Mouse (Mus musculus) hindbrain, embryonic 13.5 days (tissue): ENCODE measurements around the gene Phf13. TPM values are rescaled to one million over a fixed set of nuclear protein-coding genes. Genes with fewer than 3 reads are reported as not detected.

Experiments used
- ATAC-seq: fragments of 200-750 bp; cut with Nextera tagmentation; 2 replicates; pipeline ENCODE4 v1.8.0; 2017; ENCODE audit warnings: moderate TSS enrichment; ENCODE audit not compliant: low FRiP score
- H3K27ac ChIP-seq: fragments of 300-500 bp; sonication (generic); 2 replicates; pipeline ENCODE4 v1.5.1; 2015; ENCODE audit warnings: inconsistent platforms, mild to moderate bottlenecking, moderate library complexity
- H3K27me3 ChIP-seq: fragments of 300-500 bp; sonication (generic); 2 replicates; pipeline ENCODE4 v1.6.1; 2015; ENCODE audit warnings: mild to moderate bottlenecking, inconsistent platforms
- H3K36me3 ChIP-seq: fragments of 300-500 bp; sonication (generic); 2 replicates; pipeline ENCODE4 v1.6.1; 2015; ENCODE audit warnings: mild to moderate bottlenecking, inconsistent platforms
- H3K4me1 ChIP-seq: fragments of 300-500 bp; sonication (generic); replicated peaks from 2 replicates; pipeline ENCODE4 v1.6.1; 2015; ENCODE audit warnings: inconsistent platforms
- H3K4me2 ChIP-seq: fragments of 300-500 bp; sonication (generic); 2 replicates; pipeline ENCODE4 v1.6.1; 2015; ENCODE audit warnings: inconsistent platforms, mild to moderate bottlenecking, moderate library complexity
- H3K4me3 ChIP-seq: fragments of 300-500 bp; sonication (generic); 2 replicates; pipeline ENCODE4 v1.5.1; 2015; ENCODE audit warnings: mild to moderate bottlenecking, inconsistent platforms
- H3K9ac ChIP-seq: fragments of 300-500 bp; sonication (generic); 2 replicates; pipeline ENCODE4 v1.6.1; 2015; ENCODE audit warnings: mild to moderate bottlenecking, inconsistent platforms
- H3K9me3 ChIP-seq: fragments of 300-500 bp; sonication (generic); 2 replicates; pipeline ENCODE4 v1.6.1; 2016; ENCODE audit warnings: inconsistent platforms
- WGBS: fragments of 180-500 bp; shearing (Covaris S2); methylation state at CpG from one replicate; pipeline ENCODE4 v1.1.7; 2015; 5-methylcytosine and 5-hydroxymethylcytosine counted together
- polyA plus RNA-seq: library from polyadenylated mRNA; unstranded; fragments of >200 nt; fragmentation: Nextera tagmentation; extraction: Ambion mirVana; gene quantifications from 2 replicates; pipeline ENCODE4 v1.2.1, GENCODE M21; 2015

Gene Phf13
- polyA plus RNA-seq, 1 experiment from 2014 or later: 18.4 TPM

DNA sequence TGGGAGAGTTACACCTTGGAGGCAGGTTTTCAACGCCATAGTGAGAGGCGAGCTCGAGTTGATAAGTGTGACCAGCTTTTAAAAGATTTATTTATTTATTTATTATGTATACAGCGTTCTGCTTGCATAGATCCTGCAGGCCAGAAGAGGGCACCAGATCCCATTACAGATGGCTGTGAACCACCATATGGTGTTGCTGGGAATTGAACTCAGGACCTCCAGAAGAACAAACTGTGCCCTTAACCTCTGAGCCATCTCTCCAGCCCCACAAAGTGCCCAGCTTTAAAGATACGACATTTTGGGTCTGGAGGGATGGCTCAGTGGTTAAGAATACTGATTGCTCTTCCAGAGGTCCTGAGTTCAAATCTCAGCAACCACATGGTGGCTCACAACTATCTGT lies 33.0 kb upstream of the Phf13 start:
- no peak overlapping the region for H3K4me3 ChIP-seq
- no peak overlapping the region for H3K27ac ChIP-seq
- H3K9me3 ChIP-seq: no peaks in the 10 kb centered on the region
- peaks cover 9% of the 10 kb centered on the region; the same call in 1 of the 2 replicates for H3K36me3 ChIP-seq
- peaks cover 55% of the 10 kb centered on the region for H3K4me1 ChIP-seq
- WGBS: 45% methylated on average over 5 of the region's 5 CpGs
- ATAC-seq: no peak
- H3K4me2 ChIP-seq: peak overlapping the region; percentile 97
- H3K9ac ChIP-seq: peak overlapping the region; percentile 83; the same call in 1 of the 2 replicates
- peaks cover 22% of the 10 kb centered on the region for H3K27me3 ChIP-seq

DNA sequence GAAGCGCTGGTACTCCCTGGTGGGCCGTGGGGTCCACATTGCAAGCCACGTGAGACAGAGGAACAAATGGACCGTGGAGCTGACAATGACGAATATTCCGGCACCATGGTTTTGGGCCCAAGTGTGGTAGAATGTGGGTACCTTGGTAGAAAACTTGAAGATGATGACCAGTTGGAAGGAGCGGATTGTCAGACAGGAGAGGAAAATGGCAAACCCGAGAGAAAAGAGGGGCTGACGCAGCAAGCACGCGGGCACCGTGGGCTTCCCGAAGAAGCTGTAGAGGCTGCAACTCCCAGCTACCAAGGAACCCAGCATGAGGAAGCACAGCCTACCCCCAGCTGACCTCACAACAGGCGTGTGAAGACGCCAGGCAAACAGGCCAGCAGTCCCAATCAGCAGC lies 32.4 kb upstream of the Phf13 start:
- H3K4me1 ChIP-seq: peaks cover 60% of the 10 kb centered on the region
- peak overlapping the region; percentile 72; the same call in 1 of the 2 replicates for H3K27ac ChIP-seq
- H3K27me3 ChIP-seq: peaks cover 19% of the 10 kb centered on the region
- ATAC-seq: no peak
- no peaks in the 10 kb centered on the region for H3K9me3 ChIP-seq
- peak overlapping the region; percentile 97 for H3K4me2 ChIP-seq
- H3K4me3 ChIP-seq: peak overlapping the region; percentile 73
- 60% methylated on average over 15 of the region's 15 CpGs for WGBS
- peaks cover 14% of the 10 kb centered on the region for H3K36me3 ChIP-seq
- peak overlapping the region; percentile 83 for H3K9ac ChIP-seq

DNA sequence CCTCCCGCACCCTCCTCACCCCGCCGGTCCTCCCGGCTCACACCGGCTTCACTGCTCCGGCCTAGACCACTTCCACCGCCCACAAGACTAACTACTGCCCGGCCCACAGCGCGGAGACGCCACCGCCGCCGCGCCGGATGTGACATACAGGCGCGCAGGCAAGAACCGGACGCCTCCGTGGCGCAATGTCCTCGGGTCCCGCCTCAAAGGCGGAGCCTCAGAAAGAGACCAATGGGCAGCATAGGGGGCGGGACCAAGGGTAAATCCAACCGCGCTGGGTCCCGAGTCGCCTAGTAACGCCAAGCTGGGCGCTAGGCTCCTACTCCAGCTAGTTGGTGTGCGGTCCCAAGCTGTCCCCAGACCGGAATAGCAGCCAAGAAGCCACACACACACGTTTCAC lies 31.5 kb upstream of the Phf13 start, which contains the start of gene Zbtb48:
TSS of gene Zbtb48 (minus strand) at position 148 of the 400 bp plus-strand sequence.
- H3K4me2 ChIP-seq: peak within 1 kb of the TSS; percentile 97
- H3K9me3 ChIP-seq: no peaks in the 10 kb centered on the region
- H3K4me3 ChIP-seq: peak within 1 kb of the TSS; percentile 73
- H3K36me3 ChIP-seq: peaks cover 24% of the 10 kb centered on the region
- peaks cover 13% of the 10 kb centered on the region for H3K27me3 ChIP-seq
- H3K9ac ChIP-seq: peak within 1 kb of the TSS; percentile 83
- ATAC-seq: peak; percentile 98
- H3K27ac ChIP-seq: peak within 1 kb of the TSS; percentile 72
- peaks cover 62% of the 10 kb centered on the region for H3K4me1 ChIP-seq
- under 1% methylated on average over 35 of the region's 35 CpGs for WGBS

DNA sequence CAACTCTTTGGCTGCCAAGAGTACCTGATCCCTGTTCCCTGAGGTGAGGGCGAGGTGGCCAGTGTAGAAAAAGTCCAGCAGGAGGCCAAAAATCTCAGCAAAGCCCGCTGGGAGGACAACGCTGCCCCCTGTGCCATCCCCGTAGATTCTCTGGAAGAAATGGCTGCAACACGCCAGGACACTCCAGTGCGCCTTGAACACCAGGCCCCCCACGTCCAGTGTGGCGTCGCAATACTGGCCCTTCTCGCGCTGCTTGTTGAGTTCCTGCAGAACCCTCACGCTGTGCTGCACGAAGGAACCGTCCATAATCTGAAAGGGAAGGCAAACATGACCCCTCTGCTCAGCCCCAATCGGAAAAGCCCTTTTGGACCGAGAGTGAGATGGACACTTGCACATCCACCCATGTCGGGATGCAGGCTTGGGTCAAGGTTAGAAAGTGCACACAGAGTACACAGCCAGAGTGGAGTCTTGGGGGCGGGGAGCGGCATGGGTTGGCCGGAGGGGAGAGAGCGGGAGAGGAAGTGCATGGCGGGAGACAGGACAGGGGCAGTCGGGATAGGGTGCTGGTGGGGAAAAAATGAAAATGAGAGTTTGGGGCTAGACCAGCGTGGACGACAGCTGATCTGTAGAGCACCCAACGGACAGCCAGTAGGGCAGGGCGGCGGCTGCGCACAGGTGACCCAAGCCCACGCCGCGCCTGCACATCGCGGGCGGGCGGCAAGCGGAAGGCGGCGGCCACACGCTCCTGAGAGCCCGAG lies 30.9 kb upstream of the Phf13 start:
- Histone ChIP-seq H3K4me3 (peak overlapping the region; percentile 73), H3K27ac (peak overlapping the region; percentile 71), H3K4me1 (peaks cover 62% of the 10 kb centered on the region), H3K9me3 (no peaks in the 10 kb centered on the region), H3K36me3 (peaks cover 30% of the 10 kb centered on the region), H3K9ac (peak overlapping the region; percentile 83), H3K4me2 (peak overlapping the region; percentile 97), H3K27me3 (peaks cover 7% of the 10 kb centered on the region)
- 3% methylated on average over 38 of the region's 41 CpGs for WGBS
- peak; percentile 73 for ATAC-seq

DNA sequence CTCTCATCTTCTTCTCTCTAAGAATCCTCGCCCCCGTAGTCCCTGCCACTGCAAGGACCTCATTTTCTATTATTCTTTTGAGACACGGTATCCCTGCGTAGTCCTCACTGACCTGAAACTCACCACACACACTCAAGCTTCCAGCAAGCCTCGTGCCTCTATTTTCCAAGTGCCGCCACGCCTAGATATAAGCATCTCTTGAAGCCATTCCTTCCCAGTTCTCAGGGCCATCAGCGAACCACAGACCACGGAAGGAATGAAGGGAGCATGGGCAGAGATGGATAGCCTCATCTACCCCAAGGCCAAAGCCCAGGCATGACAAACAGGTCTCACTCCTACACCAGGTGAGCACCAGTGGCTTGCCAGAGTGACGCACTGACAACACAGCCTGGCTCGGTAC lies 28.5 kb upstream of the Phf13 start:
- ATAC-seq: no peak

DNA sequence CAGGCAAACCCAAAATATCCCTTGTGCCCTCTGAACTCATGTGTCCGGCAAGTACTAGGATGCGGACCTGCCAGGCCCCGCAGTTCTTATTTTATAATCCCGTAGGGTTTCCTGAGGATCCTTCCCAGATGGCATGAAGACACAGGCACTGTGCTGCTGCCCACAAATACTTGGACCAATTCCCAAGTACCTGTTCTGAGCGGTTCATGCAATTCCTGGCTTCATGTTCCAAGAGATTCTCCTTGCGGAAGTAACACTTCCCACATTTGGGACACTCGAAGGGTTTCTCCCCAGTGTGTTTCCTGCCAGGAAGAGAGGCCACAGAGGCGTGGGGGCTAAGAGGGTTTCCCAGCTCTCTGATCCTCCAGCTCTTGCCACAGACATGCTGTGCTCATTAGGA lies 26.4 kb upstream of the Phf13 start:
- Histone ChIP-seq H3K4me3 (no peak overlapping the region), H3K4me1 (peaks cover 38% of the 10 kb centered on the region), H3K9ac (no peak overlapping the region), H3K36me3 (peaks cover 74% of the 10 kb centered on the region), H3K27ac (no peak overlapping the region), H3K4me2 (no peak overlapping the region), H3K9me3 (no peaks in the 10 kb centered on the region), H3K27me3 (no peaks in the 10 kb centered on the region)
- WGBS: 92% methylated on average over 8 of the region's 8 CpGs
- ATAC-seq: no peak

More for the DNA sequence above, 28.5 kb upstream of the Phf13 start:
- peak overlapping the region; percentile 83; the same call in 1 of the 2 replicates for H3K9ac ChIP-seq
- no peaks in the 10 kb centered on the region for H3K27me3 ChIP-seq
- H3K4me3 ChIP-seq: no peak overlapping the region
- H3K4me2 ChIP-seq: no peak overlapping the region
- H3K36me3 ChIP-seq: peaks cover 54% of the 10 kb centered on the region
- 92% methylated on average over 11 of the region's 11 CpGs for WGBS
- no peaks in the 10 kb centered on the region for H3K9me3 ChIP-seq
- peaks cover 50% of the 10 kb centered on the region for H3K4me1 ChIP-seq
- no peak overlapping the region for H3K27ac ChIP-seq

DNA sequence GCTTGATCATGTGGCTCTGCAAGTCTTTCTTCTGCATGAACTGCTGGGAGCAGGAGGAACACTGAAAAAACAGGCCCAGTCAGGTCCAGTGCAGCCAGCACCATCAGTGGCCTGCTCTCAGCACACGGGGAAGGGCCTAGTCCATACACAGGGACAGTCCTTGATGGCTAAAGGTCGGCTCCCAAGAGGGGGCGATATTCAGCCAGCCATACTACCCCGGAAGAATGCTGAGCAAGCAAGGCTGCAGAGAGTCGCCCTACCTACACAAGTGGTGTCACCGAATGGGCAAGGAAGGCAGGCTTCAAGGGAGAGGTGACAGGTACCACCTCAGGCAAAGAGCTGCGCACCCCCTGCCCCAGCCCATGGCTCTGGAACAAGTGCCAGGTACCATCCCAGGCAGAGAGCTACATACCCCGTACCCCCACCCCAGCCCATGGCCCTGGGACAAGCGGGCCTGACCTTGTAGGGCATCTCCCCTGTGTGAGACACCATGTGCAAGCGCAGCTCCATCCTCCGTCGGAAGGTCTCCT lies 25.6 kb upstream of the Phf13 start:
- H3K4me3 ChIP-seq: no peak overlapping the region
- H3K27me3 ChIP-seq: no peaks in the 10 kb centered on the region
- peaks cover 33% of the 10 kb centered on the region for H3K4me1 ChIP-seq
- no peak overlapping the region for H3K4me2 ChIP-seq
- H3K27ac ChIP-seq: no peak overlapping the region
- H3K9me3 ChIP-seq: no peaks in the 10 kb centered on the region
- peaks cover 74% of the 10 kb centered on the region for H3K36me3 ChIP-seq
- no peak overlapping the region for H3K9ac ChIP-seq
- WGBS: 79% methylated on average over 12 of the region's 12 CpGs
- no peak for ATAC-seq

DNA sequence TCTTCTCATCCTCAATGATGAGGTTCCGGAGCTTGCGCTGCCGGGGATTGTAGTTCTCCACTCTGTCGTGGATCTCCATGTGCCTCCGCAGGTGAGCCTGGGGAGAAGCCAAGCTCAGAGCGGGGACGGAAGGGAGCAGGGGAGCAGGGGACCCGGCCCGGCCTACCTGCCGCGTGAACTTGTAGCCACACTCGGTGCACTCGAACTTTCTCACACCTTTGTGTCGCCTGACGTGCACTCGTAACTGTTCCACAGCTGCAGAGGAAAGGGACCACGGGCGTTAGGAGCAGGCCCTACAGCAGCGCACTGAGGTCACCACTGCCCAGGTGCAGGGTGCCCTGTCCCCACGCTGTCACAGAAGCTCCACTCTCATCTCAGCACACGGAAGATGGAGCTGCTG lies 24.0 kb upstream of the Phf13 start:
- H3K27me3 ChIP-seq: no peaks in the 10 kb centered on the region
- H3K4me3 ChIP-seq: no peak overlapping the region
- peaks cover 17% of the 10 kb centered on the region for H3K4me1 ChIP-seq
- H3K9ac ChIP-seq: no peak overlapping the region
- H3K4me2 ChIP-seq: no peak overlapping the region
- H3K27ac ChIP-seq: no peak overlapping the region
- no peak for ATAC-seq
- peaks cover 82% of the 10 kb centered on the region for H3K36me3 ChIP-seq
- 95% methylated on average over 21 of the region's 21 CpGs for WGBS
- H3K9me3 ChIP-seq: no peaks in the 10 kb centered on the region

DNA sequence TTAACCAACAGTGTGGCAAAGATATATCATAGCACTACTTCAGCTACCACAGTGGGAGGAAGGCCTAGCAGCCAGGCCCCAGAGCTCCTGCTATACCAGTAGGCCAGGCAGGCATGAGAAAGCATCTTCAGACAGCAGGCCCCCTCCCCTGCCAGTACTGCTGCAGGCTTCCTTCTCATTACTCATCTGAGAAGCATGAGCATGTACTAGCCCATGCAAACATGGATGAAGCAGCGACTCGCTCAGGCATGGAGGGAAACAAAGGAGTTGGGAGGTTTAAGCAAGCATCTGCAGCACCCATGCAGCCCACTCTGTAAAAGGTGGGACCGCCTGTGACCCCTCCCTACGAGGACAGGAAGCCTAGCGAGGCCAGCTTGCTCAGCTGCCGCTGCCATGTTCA lies 23.0 kb upstream of the Phf13 start:
- no peaks in the 10 kb centered on the region for H3K27me3 ChIP-seq
- peaks cover 7% of the 10 kb centered on the region for H3K4me1 ChIP-seq
- H3K36me3 ChIP-seq: peaks cover 82% of the 10 kb centered on the region
- H3K4me3 ChIP-seq: no peak overlapping the region
- 88% methylated on average over 6 of the region's 6 CpGs for WGBS
- H3K27ac ChIP-seq: no peak overlapping the region
- 0 out of 2 replicates have a peak overlapping the region, but pooled peaks have one; percentile 8 for H3K9ac ChIP-seq
- no peak overlapping the region for H3K4me2 ChIP-seq
- no peak for ATAC-seq
- no peaks in the 10 kb centered on the region for H3K9me3 ChIP-seq

DNA sequence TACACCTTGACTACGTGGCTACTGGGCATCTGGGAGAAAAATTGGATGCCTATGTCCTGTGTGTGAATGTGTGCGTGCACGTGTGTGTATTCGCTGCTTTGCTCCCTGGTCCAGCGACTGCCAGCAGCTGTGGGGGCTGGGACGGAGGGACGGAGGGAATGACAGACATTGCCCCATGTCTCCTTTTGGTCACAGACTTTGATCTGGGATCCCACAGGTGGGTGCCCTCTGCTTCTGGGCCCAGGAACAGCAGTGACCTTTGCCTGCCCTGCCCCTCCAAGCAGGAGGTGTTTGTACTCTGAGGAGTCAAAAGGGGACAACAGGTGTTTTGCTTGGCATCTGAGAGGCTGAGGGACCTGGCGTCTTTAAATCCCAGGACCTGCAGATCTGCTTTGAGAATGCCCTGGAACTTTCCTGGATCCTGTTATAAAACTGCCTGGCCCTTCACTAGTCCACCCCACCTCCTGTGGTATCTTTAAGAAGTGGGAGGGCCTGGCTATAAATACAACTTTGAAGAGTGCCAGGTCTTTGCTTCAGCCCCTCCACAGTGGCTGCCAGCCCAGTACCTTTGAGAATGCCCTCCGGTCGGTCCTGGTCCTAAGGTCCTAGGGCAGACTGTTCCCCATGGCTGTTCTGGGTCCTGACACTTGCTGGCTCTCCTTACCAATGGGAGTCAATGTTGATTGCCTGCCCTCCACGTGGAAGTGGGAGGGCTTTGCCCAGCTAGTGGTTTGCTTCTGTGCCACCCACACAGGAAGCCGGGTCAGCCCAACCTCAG lies 17.2 kb upstream of the Phf13 start:
- ATAC-seq: no peak
- no peak overlapping the region for H3K4me3 ChIP-seq
- H3K9ac ChIP-seq: peak overlapping the region; percentile 43; the same call in 1 of the 2 replicates
- H3K4me2 ChIP-seq: no peak overlapping the region
- no peaks in the 10 kb centered on the region for H3K9me3 ChIP-seq
- no peak overlapping the region for H3K27ac ChIP-seq
- H3K27me3 ChIP-seq: peaks cover 29% of the 10 kb centered on the region
- WGBS: 87% methylated on average over 12 of the region's 12 CpGs
- H3K4me1 ChIP-seq: peaks cover 35% of the 10 kb centered on the region
- peaks cover 33% of the 10 kb centered on the region for H3K36me3 ChIP-seq

DNA sequence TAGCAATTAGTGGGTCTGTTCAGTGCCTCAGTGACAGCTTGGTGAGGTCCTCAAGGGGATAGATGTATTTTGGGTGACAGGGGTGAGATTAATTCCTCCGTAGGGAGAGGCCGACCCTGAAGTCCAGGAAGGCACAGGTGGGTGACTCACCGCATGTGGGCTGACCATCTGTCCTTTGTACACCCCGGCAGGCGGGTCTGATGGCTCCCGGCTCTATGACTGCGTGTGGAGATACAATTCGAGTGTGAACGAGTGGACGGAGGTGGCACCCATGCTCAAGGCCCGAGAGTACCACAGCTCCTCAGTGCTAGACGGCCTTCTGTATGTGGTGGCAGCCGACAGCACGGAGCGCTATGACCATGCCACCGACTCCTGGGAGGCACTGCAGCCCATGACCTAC lies 16.1 kb upstream of the Phf13 start:
- Histone ChIP-seq H3K27ac (no peak overlapping the region), H3K36me3 (peaks cover 26% of the 10 kb centered on the region), H3K4me2 (no peak overlapping the region), H3K27me3 (peaks cover 40% of the 10 kb centered on the region), H3K9me3 (no peaks in the 10 kb centered on the region), H3K4me1 (peaks cover 47% of the 10 kb centered on the region), H3K9ac (no peak overlapping the region), H3K4me3 (no peak overlapping the region)
- no peak for ATAC-seq
- WGBS: 93% methylated on average over 16 of the region's 16 CpGs

DNA sequence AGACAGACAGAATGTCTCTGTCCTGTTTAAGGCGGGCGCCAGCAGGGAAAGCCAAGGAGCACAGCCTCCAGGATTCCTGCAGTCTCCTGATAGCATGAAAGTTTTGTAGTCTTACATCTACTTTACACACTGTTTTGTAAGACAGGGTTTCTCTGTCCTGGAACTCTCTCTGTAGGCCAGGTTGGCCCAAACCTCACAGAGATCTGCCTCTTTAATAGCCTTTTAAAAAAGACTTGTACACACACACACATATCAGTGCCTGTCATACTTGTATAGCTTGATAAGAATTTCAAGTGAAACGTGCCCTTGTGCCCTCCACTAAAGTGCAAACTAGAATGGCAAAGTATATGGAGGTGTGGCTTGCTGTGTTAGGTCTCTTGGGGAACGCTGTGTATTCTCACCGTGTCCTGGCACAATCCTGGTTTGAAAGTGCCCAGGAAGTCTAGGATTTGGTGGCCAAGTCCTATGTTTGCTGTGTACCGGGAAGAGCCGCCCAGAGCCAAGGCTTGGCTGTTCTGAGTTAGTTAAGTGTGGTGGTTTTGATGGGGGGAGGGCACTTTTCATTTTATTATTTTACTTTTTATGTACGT lies 15.2 kb upstream of the Phf13 start:
- Histone ChIP-seq H3K9me3 (no peaks in the 10 kb centered on the region), H3K27me3 (peaks cover 49% of the 10 kb centered on the region), H3K27ac (no peak overlapping the region), H3K4me2 (peak overlapping the region; percentile 97), H3K4me1 (peaks cover 50% of the 10 kb centered on the region), H3K4me3 (peak overlapping the region; percentile 72), H3K9ac (peak overlapping the region; percentile 72; the same call in 1 of the 2 replicates), H3K36me3 (peaks cover 26% of the 10 kb centered on the region)
- ATAC-seq: no peak
- 81% methylated on average over 8 of the region's 8 CpGs for WGBS
